Comparison of ENCODE assay signal across 14 mouse cellular contexts in genomic region chr1:194354332-194355120, GRCm38 (mm10).
"Had no signal": no experiment of that assay in that cellular context is flagged by ENCODE, and none has a peak within 500 bp of the region (broad histone marks: within the 10 kb centered on the region; RNA-seq: fewer than 3 reads in every experiment).

No protein-coding gene starts in this region.

- H3K36me3 ChIP-seq: intestine, embryonic 15.5 days; limb, embryonic 15.5 days; liver, embryonic 12.5 days; midbrain, embryonic 12.5 days; neural tube, embryonic 12.5 days; stomach, embryonic 15.5 days had no signal

- H3K4me3 ChIP-seq: intestine, embryonic 15.5 days; left cerebral cortex, adult 2 months; limb, embryonic 15.5 days; liver, embryonic 12.5 days; midbrain, embryonic 12.5 days; neural tube, embryonic 12.5 days; stomach, embryonic 15.5 days had no signal

- H3K4me2 ChIP-seq: intestine, embryonic 15.5 days; limb, embryonic 15.5 days; liver, embryonic 12.5 days; lung, embryonic 14.5 days; midbrain, embryonic 12.5 days; neural tube, embryonic 12.5 days; stomach, embryonic 15.5 days had no signal

- H3K9ac ChIP-seq: intestine, embryonic 15.5 days; limb, embryonic 15.5 days; liver, embryonic 12.5 days; lung, embryonic 14.5 days; midbrain, embryonic 12.5 days; neural tube, embryonic 12.5 days; stomach, embryonic 15.5 days had no signal

- ATAC-seq: intestine, embryonic 15.5 days; liver, embryonic 12.5 days had no signal

- DNase-seq: kidney, postnatal 10 days; lung, embryonic 14.5 days; lung, postnatal 10 days; lung, postnatal 4 days; retina, postnatal 1 day; thymus, adult 2 months; thymus, postnatal 36 days had no signal

- H3K27ac ChIP-seq: intestine, embryonic 15.5 days; left cerebral cortex, adult 2 months; limb, embryonic 15.5 days; liver, embryonic 12.5 days; midbrain, embryonic 12.5 days; neural tube, embryonic 12.5 days; stomach, embryonic 15.5 days had no signal

- H3K27me3 ChIP-seq: intestine, embryonic 15.5 days; limb, embryonic 15.5 days; liver, embryonic 12.5 days; midbrain, embryonic 12.5 days; neural tube, embryonic 12.5 days; stomach, embryonic 15.5 days had no signal

- H3K9me3 ChIP-seq: intestine, embryonic 15.5 days; limb, embryonic 15.5 days; liver, embryonic 12.5 days; midbrain, embryonic 12.5 days; neural tube, embryonic 12.5 days; stomach, embryonic 15.5 days had no signal

- H3K4me1 ChIP-seq: intestine, embryonic 15.5 days; limb, embryonic 15.5 days; liver, embryonic 12.5 days; midbrain, embryonic 12.5 days; stomach, embryonic 15.5 days had no signal
